In genomic region chr4:104656728-104657127, GRCm38 (mm10) we compare ENCODE assay signal across 15 mouse cellular contexts.
A peak's percentile ranks its signal among the peaks of the same experiment; 100 is the strongest.
DNase-seq lines count a peak whose midpoint lies in the region; ATAC-seq lines count a peak whose summit lies in the region.
"Had no signal": no experiment of that assay in that cellular context is flagged by ENCODE, and none has a peak within 500 bp of the region (broad histone marks: within the 10 kb centered on the region; RNA-seq: fewer than 3 reads in every experiment).

No protein-coding gene starts in this region.

- no peak overlapping the region for H3K9ac ChIP-seq in liver, embryonic 12.5 days
- H3K9ac ChIP-seq: neural tube, embryonic 12.5 days had no signal

- no peaks in the 10 kb centered on the region for H3K9me3 ChIP-seq in heart, embryonic 10.5 days
- H3K9me3 ChIP-seq in liver, embryonic 12.5 days (replicated peaks), result no peaks in the 10 kb centered on the region
- H3K9me3 ChIP-seq in hindbrain, embryonic 10.5 days, result no peaks in the 10 kb centered on the region
- H3K9me3 ChIP-seq: neural tube, embryonic 12.5 days had no signal

- H3K4me3 ChIP-seq in heart, embryonic 10.5 days, result no peak overlapping the region
- H3K4me3 ChIP-seq in liver, embryonic 12.5 days, result no peak overlapping the region
- H3K4me3 ChIP-seq in hindbrain, embryonic 10.5 days, result no peak overlapping the region
- H3K4me3 ChIP-seq: neural tube, embryonic 12.5 days had no signal

- intact Hi-C loops in heart, postnatal 25 days (cut with DNase I), result no loop called here
- intact Hi-C loops in left cerebral cortex, postnatal 14 days (cut with DNase I), result loop anchor here (10.0 kb wide), 1 partner anchor 292 kb away; no protein-coding TSS in a partner anchor
- intact Hi-C loops in left cerebral cortex, postnatal 25 days (cut with DNase I), result loop anchor here (5.0 to 10.0 kb wide), 2 partner anchors 66 to 202 kb away; no protein-coding TSS in a partner anchor

- H3K4me2 ChIP-seq in liver, embryonic 12.5 days, result no peak overlapping the region
- H3K4me2 ChIP-seq: neural tube, embryonic 12.5 days had no signal

- H3K36me3 ChIP-seq in heart, embryonic 10.5 days, result no peaks in the 10 kb centered on the region
- no peaks in the 10 kb centered on the region for H3K36me3 ChIP-seq in liver, embryonic 12.5 days
- H3K36me3 ChIP-seq in hindbrain, embryonic 10.5 days, result no peaks in the 10 kb centered on the region
- H3K36me3 ChIP-seq: neural tube, embryonic 12.5 days had no signal

- WGBS in heart, embryonic 10.5 days, result 55% methylated on average over 7 of the region's 7 CpGs
- 71% methylated on average over 7 of the region's 7 CpGs for WGBS in liver, embryonic 12.5 days (ENCODE audit: insufficient replicate concordance)
- 88% methylated on average over 7 of the region's 7 CpGs for WGBS in hindbrain, embryonic 10.5 days

- peak; percentile 18 to 34 for DNase-seq in heart, adult 18-20 months
- no peak for DNase-seq in heart, postnatal 25 days (ENCODE audit: low spot score)
- peak; percentile 57 to 69 for DNase-seq in left cerebral cortex, postnatal 14 days (ENCODE audit: low spot score in 2 of 2)
- no peak for DNase-seq in left cerebral cortex, adult 11 months (ENCODE audit: low spot score)
- no peak for DNase-seq in heart, embryonic 10.5 days (ENCODE audit: low spot score)
- peak; percentile 45 to 85 for DNase-seq in left cerebral cortex, postnatal 25 days (ENCODE audit: low spot score in 2 of 2)
- DNase-seq in hindbrain, embryonic 10.5 days (ENCODE audit: low spot score), result no peak
- DNase-seq: B cell, adult 2 months; cerebellum, adult 2 months; lung, adult 2 months; midbrain, embryonic 14.5 days had no signal

- H3K27ac ChIP-seq in heart, embryonic 10.5 days, result peak overlapping the region; percentile 19; the same call in 1 of the 2 replicates
- H3K27ac ChIP-seq in liver, embryonic 12.5 days, result no peak overlapping the region
- no peak overlapping the region for H3K27ac ChIP-seq in hindbrain, embryonic 10.5 days
- H3K27ac ChIP-seq: macrophage; neural tube, embryonic 12.5 days had no signal

- ATAC-seq in liver, embryonic 12.5 days, result no peak
- ATAC-seq: inflammation-experienced regulatory T-cells, adult 6 months had no signal

- peaks cover 11% of the 10 kb centered on the region; the same call in 1 of the 2 replicates for H3K4me1 ChIP-seq in heart, embryonic 10.5 days
- no peaks in the 10 kb centered on the region for H3K4me1 ChIP-seq in liver, embryonic 12.5 days
- H3K4me1 ChIP-seq in hindbrain, embryonic 10.5 days (replicated peaks), result no peaks in the 10 kb centered on the region
- H3K4me1 ChIP-seq: neural tube, embryonic 12.5 days had no signal

- no peaks in the 10 kb centered on the region for H3K27me3 ChIP-seq in heart, embryonic 10.5 days (ENCODE audit: insufficient read depth, poor library complexity, severe bottlenecking)
- no peaks in the 10 kb centered on the region for H3K27me3 ChIP-seq in liver, embryonic 12.5 days (replicated peaks)
- no peaks in the 10 kb centered on the region for H3K27me3 ChIP-seq in hindbrain, embryonic 10.5 days (ENCODE audit: insufficient read depth, poor library complexity, severe bottlenecking)
- H3K27me3 ChIP-seq: neural tube, embryonic 12.5 days had no signal

Comparison
In these comparisons a context has a peak if more than half of its experiments do, and no peak if none do; other contexts are left out.
1. DNase-seq: peak in heart, adult 18-20 months (2 of 2), left cerebral cortex, postnatal 14 days (2 of 2) and left cerebral cortex, postnatal 25 days (2 of 2); none in heart, postnatal 25 days (single experiment), left cerebral cortex, adult 11 months (single experiment), heart, embryonic 10.5 days (single experiment) and hindbrain, embryonic 10.5 days (single experiment).